Mouse (Mus musculus) megakaryocyte-erythroid progenitor cell, adult 5-6 weeks (primary cell): ENCODE data around the gene Ucp1. TPM values are rescaled to one million over a fixed set of nuclear protein-coding genes. Genes with fewer than 3 reads are reported as not detected.
A peak's percentile ranks its signal among the peaks of the same experiment; 100 is the strongest.

Experiments used
- ATAC-seq: replicated peaks from 2 replicates; pipeline ENCODE4 v1.8.0; 2016; ENCODE audit warnings: mild to moderate bottlenecking, inconsistent platforms; ENCODE audit not compliant: severe bottlenecking, poor library complexity, low FRiP score, low TSS enrichment
- total RNA-seq, 2 experiments: library from RNA; stranded (forward) in 1 of 2; stranded (reverse) in 1 of 2; fragments of 200-1000, 215-1000 nt in 1 of 2; fragments of >200 nt in 1 of 2; fragmentation: Nextera tagmentation in 1 of 2; gene quantifications; 2 replicates each; pipeline ENCODE4 v1.2.3; 2014 to 2017

Ucp1 gene
- total RNA-seq, 2 experiments from 2014 or later = not detected

DNA sequence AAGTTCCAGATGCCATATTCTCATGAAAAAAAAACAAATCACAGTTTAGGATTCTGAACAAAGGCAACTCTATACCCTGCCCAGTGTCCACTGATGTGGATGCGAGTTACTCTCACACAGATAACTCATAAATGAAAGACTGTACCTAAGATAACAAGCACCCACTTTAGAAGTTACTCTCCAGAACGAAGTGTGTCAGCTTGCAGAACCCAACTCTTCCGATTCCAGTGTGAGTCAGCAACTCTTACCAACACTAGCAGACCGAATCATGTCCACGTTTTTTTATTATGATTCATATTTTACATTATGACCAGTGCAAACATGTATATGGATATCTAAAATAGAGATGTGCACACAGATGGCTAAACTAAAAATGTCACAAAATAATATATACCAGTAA is 37.7 kb downstream of the Ucp1 start:
- ATAC-seq = no peak

DNA sequence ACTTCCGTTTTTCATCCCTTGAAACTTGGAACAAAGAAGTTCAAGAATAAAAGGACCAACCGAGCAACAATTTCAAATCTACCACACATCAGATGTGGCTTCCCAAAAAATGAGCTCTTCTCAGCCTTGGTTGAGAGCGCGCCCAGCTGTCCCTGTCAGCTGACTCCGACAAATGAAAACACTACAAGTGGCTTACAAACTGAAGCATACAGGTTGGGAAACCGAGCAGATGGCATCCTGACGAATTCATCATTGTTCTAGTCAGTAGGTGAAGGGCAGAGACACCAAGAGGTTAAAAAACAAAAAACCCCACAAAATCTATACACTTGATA is 41.4 kb downstream of the Ucp1 start:
- ATAC-seq = no peak

DNA sequence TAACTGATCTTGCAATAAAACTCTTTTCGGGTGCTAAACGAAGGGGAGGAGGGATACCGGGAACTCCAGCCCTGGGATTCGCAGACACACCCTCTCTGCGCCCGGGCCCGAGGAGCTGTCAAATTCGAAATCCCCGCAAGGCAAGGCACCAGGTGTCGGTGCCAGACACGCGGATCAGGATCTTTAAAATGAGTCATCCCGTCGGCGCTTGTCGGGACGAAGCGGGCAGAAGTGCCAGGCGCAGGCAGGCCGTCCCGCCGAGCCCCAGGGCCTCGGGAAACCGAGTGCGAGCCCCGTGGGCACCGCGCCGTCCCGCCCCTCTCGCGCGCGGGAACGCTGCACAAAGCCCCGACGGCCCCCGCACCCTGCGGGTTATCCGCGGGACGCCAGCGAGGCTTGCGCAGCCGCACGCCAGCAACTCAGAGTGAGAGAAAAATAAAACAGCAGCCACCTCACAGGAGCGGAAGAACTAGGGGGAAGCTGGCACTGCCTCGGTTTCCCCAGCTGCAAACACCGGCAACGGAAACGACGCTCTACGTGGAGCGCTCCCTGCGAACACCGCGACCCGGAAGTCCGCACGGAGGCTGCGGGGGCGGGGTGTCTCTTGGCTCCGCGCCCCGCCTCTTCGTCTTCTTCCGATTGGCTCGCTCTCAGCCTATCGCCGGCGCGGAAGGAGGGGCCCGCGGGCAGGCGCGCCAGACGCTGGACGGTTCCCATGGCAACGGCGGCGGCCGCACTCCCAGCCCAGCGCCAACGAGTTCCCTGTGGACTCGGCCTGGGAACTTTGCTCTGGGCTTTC is 41.9 kb downstream of the Ucp1 start, which contains the start of gene Elmod2:
TSS of gene Elmod2 (minus strand) at position 588 of the 799 bp plus-strand sequence.
- ATAC-seq = peak; percentile 100

DNA sequence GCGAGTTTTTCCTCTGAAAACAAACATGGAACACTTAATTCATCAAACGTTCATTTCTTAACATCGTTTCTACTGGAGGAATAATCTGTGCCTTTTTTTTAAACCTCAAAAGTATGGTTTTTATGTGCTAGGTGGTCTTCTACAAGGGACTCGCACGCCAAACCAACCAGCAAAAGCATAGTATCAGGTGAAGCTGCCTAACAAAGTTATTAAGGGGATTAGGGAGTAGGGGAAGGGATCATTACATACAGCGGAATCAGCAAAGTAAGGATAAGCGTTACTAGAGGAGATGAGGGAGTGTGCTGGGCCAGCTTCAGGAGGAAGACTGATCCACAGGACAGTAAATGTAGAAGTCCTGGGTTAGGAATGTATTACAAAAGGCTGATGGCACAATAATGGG is 42.7 kb downstream of the Ucp1 start:
- no peak for ATAC-seq

DNA sequence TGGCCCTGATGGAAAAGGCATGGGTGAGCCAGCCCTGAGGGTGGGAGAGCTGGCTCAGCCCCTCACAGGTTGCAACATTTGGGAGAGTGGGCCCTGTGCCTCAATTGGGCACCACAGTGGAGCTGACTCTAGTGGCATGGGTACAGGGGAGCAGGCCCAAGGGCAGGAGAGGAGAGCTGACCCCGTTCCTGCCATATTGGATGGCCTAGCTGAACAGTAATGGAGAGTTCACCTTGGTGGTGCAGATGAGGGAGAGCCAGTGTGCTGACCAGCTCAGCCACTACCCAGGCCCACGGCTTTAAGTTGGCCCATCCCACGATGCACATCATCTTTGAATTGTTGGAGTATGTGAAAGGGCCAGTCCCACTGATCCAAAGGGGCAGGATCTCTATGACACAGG is 51.9 kb downstream of the Ucp1 start:
- 0 out of 2 replicates have a peak, but pooled peaks have one; percentile 52 for ATAC-seq

DNA sequence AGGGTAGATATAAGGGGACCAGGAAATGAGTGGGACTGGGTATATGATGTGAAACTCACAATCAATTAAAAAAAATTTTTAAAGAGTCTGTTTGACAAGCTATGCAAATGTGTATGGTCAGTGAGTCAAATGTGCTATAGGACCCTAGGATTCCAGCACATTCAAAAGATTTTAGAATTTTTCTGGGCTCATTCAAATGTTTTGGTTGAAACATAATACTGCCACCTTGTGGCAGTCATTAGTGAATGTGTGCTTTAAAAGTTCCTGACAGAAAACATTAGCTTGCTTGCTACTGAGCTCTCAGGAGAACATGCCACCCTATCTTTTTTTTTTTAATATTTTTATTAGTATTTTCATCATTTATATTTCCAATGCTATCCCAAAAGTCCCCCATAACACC is 52.5 kb downstream of the Ucp1 start:
- no peak for ATAC-seq

Other genes starting within 250 kb of the Ucp1 start
- 0.07 and 0.57 TPM in 2 replicates for gene Tbc1d9, start 125.0 kb upstream of the Ucp1 start, total RNA-seq (2014; fragmentation: Nextera tagmentation)
- gene Tbc1d9, start 125.0 kb upstream of the Ucp1 start, total RNA-seq (2017) = 0.84 and 1.4 TPM in 2 replicates
- gene Gm10645, start 124.2 kb upstream of the Ucp1 start, total RNA-seq (2014; fragmentation: Nextera tagmentation) = not detected in 2 replicates
- not detected in 2 replicates for gene Gm10645, start 124.2 kb upstream of the Ucp1 start, total RNA-seq (2017)
- gene Elmod2, start 42.1 kb downstream of the Ucp1 start, total RNA-seq (2014; fragmentation: Nextera tagmentation) = 10.0 and 14.5 TPM in 2 replicates
- 16.7 and 29.9 TPM in 2 replicates for gene Elmod2, start 42.1 kb downstream of the Ucp1 start, total RNA-seq (2017)
- not detected in 2 replicates for gene Mgat4d, start 58.1 kb downstream of the Ucp1 start, total RNA-seq (2014; fragmentation: Nextera tagmentation)
- not detected in 2 replicates for gene Mgat4d, start 58.1 kb downstream of the Ucp1 start, total RNA-seq (2017)
- 1.1 and 1.2 TPM in 2 replicates for gene Clgn, start 99.5 kb downstream of the Ucp1 start, total RNA-seq (2014; fragmentation: Nextera tagmentation)
- gene Clgn, start 99.5 kb downstream of the Ucp1 start, total RNA-seq (2017) = 0.19 and 0.95 TPM in 2 replicates
- gene Scoc, start 168.0 kb downstream of the Ucp1 start, total RNA-seq (2014; fragmentation: Nextera tagmentation) = 97.8 and 106 TPM in 2 replicates
- gene Scoc, start 168.0 kb downstream of the Ucp1 start, total RNA-seq (2017) = 83.0 and 91.3 TPM in 2 replicates
- not detected in 2 replicates for gene Olfr370, start 245.4 kb downstream of the Ucp1 start, total RNA-seq (2014; fragmentation: Nextera tagmentation)
- gene Olfr370, start 245.4 kb downstream of the Ucp1 start, total RNA-seq (2017) = not detected in 2 replicates